Mouse (Mus musculus): ENCODE data around the gene Cog7.

Cog7 gene

GRCm38 (mm10) chr7:121954891-121955669 lies 26.4 kb downstream of the Cog7 start:
- no peak for DNase-seq (ENCODE audit: low spot score)

- DNase-seq (ENCODE audit: low spot score) = no peak
Observed at GRCm38 (mm10) chr7:121947513-121947912, 34.0 kb downstream of the Cog7 start.

- DNase-seq (ENCODE audit: low spot score) = no peak
Observed at GRCm38 (mm10) chr7:121946196-121946595, 35.3 kb downstream of the Cog7 start.

GRCm38 (mm10) chr7:121942371-121942770 lies 39.1 kb downstream of the Cog7 start:
- DNase-seq (ENCODE audit: low spot score) = no peak

- no peak for DNase-seq (ENCODE audit: low spot score)
Observed at GRCm38 (mm10) chr7:121941640-121942039, 39.9 kb downstream of the Cog7 start.

GRCm38 (mm10) chr7:121941016-121941415 lies 40.5 kb downstream of the Cog7 start:
- no peak for DNase-seq (ENCODE audit: low spot score)

DNA sequence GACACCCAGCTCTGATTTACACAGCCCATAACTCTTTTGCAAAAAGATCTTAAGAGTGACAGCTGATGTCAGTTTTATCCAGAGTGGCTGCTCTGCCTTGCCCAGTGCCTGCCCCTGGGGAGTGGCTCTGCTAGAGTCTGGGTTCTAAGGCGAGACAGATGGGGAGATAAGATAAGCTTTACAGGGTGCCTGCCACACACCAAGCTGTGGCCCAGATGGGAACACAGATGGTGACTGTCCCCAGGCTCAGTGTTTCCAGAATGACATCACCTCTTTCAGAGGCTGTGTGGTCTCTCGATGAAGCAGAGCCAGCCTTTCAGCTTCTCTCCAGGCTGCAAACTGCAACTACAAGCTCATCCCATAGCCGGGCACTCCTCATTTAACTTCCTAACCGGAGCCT lies 41.8 kb downstream of the Cog7 start:
- peak; percentile 33 for DNase-seq (ENCODE audit: low spot score)

DNA sequence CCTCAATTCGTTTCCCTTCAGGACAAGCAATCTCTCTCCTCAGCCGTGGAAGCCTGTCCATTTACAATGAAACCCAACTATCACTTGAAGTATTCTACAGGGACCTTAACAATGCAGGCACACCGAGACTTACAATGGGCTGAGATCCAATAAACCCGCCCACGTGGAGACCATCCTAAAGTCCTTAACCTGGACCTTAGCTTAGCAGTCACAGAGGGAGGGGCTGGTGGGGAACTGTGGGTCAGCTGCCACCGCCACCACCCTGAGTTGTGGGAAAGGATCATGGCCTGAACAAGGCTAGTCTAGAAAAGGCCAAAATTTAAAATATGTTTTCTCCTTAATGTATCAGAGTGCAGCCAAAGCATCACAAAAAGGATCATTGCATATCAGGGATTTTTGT lies 42.3 kb downstream of the Cog7 start:
- DNase-seq (ENCODE audit: low spot score) = no peak

GRCm38 (mm10) chr7:121938124-121938891 lies 43.2 kb downstream of the Cog7 start:
- DNase-seq (ENCODE audit: low spot score) = no peak

GRCm38 (mm10) chr7:121936861-121937630 lies 44.5 kb downstream of the Cog7 start:
- peak; percentile 15 for DNase-seq (ENCODE audit: low spot score)

DNA sequence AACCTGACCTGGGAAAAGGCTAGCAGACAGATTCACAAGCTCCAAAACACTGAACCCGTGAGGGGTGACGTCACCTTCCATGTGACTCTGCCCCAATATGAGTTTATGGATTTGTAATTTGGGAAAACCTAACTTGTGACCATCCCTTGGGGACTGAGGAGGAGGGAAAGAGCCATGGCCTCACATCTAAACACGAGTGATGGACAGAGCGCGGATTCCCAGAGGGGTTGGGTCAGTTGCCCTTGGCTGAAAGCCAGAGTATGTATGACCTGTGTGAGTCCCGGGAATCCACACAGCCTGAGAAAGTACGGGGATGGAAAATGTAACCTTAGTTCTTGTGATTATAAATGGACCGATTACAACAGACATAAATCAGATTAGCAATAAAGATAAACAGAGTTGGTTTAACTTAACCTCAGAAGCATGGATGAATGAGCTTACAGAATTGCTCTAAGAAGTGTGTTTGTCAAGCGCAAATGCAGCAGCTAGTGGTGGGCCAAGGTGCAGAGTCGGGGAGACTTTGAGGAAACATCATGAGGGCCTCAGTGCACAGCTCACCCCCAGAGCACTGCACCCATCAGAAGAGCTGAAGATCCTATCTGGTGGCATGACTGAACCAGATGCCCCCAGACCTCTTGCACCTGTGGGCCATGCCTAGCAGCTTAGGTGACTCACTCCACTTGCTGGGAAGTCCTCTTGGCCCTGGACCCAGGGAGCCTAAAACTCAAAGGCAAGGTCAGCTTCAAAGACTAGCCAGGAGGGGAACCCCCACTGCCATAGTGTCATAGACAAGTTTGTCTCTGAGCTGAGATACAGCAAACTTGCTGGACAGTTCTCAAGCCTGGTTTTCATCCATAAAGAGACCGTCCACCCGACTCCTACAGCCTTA lies 45.4 kb downstream of the Cog7 start:
- DNase-seq (ENCODE audit: low spot score) = no peak

DNA sequence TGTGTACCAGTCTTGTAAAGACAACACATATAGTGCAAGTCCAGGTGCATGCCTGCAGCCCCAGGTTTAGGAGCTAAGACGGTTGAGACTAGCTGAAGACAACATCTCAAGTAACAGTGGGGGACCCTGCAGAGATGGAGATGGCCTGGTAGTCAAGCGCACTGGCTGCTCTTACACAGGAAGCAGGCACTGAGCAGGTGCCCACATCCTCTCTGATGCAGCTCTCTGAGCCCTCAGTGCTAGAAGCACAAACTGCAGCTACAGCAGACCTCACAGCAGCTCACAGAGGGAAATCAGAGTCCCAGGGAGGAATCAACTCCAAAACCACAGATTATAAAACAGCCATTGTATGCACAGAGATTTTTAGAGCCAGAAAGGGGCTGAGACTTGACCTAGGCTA lies 47.2 kb downstream of the Cog7 start:
- no peak for DNase-seq (ENCODE audit: low spot score)

DNA sequence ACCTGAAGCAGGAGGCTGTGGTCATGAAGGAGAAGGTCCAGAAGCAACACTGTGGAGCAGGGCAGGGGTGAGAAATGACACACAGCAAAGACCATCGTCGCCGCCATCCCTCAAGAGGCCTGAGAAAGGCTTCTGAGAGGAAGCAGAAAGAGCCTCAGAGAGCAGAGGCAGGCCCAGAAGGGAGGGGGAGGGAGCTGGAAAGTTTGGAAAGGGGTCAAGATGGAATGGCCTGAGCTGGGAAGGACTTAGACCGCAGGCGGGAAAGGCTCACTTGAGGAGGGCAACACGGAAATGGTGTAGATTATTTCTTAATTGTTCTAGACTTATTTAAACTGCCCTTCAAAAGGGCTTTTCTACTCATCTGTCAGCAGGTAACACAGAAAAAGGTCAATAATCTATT lies 47.8 kb downstream of the Cog7 start:
- DNase-seq (ENCODE audit: low spot score) = no peak

DNA sequence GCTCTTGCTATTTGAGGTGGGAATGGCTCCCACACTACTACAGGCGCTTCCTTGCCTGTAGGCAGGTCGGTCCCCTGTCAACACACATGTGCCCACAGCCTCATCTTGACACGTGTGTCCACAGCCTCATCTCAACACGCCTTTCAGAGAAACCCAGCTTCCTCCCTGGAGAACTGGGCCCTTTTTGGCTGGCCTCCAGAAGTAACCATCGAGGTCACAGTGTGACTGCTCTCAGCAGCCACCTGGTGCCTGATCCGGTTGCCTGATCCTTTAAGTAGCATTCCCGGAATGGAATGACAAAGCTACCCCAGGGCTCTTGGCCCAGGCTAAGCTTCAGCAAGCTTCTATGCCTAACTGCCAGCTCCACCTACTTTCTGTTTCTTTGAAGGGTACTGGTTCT lies 50.3 kb downstream of the Cog7 start:
- no peak for DNase-seq (ENCODE audit: low spot score)

DNA sequence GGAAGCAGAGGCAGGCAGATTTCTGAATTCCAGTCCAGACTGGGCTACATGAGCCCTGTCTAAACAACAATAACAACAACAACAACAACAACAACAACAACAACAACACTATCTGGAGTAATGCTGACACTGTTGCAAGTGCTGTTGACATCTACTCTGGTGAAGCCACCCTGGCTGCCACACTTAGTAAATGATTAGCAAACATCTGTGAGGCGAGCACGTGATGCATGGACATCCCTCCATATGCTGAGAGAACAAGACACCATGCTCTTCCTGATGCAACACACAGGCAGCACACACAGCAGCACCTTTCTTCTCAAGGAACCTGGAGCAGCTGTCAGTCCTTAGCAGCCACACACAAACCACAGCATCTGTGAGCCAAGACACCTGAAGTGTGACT lies 53.6 kb downstream of the Cog7 start:
- DNase-seq (ENCODE audit: low spot score) = no peak

DNA sequence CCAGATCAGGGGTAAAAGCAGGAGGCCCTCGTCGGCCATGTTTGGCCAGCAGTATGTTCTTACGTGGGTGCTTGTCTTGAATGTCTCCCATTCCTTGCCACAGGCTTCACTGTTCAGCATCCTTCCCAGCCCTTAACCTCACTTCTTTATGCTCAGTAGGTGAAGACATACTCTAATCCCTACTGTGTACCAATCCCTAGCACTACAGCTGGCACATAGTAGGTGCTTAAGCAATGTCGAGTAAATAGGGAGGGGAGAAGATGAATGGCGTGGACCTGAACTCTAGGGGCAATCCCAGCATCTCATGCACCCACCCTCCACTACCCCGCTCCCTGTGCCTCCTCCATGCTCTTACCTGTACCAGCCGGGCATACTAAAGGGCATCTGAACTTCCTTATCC lies 57.1 kb downstream of the Cog7 start:
- DNase-seq (ENCODE audit: low spot score) = no peak

- DNase-seq (ENCODE audit: low spot score) = no peak
Observed at GRCm38 (mm10) chr7:121913944-121914343, 67.6 kb downstream of the Cog7 start.

DNA sequence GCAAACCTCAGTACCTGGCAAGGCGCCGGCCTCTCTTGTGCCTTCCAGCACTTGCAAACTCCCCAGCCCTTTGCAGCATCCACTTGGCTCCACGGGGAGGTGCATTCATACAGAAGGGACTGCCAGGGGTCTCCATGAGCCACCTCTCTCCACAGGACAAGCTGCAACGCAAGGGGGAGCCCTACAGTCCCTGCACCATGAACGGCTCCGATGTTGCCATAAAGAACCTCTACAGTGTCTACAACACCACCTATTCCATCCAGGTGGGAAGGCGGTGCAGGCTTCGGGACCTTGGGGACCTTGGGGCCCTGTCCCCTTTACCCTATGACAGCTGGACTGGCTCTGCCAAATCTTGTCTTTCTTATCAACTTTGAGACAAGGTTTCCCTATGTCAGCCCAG lies 69.3 kb downstream of the Cog7 start:
- DNase-seq (ENCODE audit: low spot score) = no peak

- DNase-seq (ENCODE audit: low spot score) = peak; percentile 34
Observed at GRCm38 (mm10) chr7:121906879-121907278, 74.6 kb downstream of the Cog7 start.

DNA sequence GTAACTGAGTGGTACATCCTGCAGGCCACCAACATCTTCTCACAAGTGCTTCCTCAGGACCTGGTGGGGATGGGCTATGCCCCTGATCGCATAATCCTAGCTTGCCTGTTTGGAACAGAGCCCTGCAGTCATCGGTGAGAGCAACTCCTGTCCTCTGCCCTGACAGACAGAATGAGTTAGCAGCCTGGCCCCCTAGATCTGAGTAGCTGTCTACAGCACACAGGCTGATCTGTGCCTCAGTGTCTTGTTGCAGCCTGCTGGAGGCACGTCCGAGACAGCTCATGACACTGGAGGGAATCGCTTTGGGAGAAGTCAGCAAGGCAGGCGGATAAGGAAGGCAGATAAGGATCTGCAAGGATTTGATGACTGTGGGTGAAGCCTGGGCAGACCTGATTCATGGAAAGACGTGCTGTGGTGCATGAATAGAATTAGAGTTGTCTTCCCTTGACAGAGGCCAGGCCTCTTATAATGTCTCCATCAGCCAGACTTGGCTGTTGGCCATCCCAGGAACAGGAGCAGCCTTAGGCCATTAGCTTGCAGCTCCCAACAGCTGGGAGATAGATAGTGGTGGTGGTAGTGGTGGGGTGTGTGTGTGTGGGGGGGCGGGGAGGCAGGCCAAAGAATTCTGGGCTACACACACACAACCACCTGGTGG lies 78.6 kb downstream of the Cog7 start:
- DNase-seq (ENCODE audit: low spot score) = no peak

- no peak for DNase-seq (ENCODE audit: low spot score)
Observed at GRCm38 (mm10) chr7:121899940-121900339, 81.6 kb downstream of the Cog7 start.

All from urinary bladder, postnatal 14 days (tissue).